Mouse (Mus musculus) CD8-positive naive resting alpha-beta T cell, adult 2 months (primary cell): Measurements from ENCODE around the gene 4930469K13Rik.
"Not testable (repeated sequence)": the region's sequence is repeated elsewhere in the genome, so short reads cannot be mapped to it uniquely, and the experiment has no call there.

Experiments used
- DNase-seq, 2 experiments: peaks; one replicate each; pipeline ENCODE4 v3.0.0; 2022; ENCODE audit warnings: low read depth in 2 of 2, low spot score in 2 of 2

The 4930469K13Rik gene

GRCm38 (mm10) chr11:34098422-34098821 is at the start of gene 4930469K13Rik:
Gene 4930469K13Rik (minus strand): TSS chr11:34098554.
- no peak for DNase-seq

- DNase-seq = no peak
Measured at GRCm38 (mm10) chr11:34146934-34147333, 48.6 kb upstream of the 4930469K13Rik start.

GRCm38 (mm10) chr11:34144421-34144820 is 46.1 kb upstream of the 4930469K13Rik start:
- DNase-seq = no peak

GRCm38 (mm10) chr11:34143984-34144383 is 45.6 kb upstream of the 4930469K13Rik start:
- DNase-seq = no peak

GRCm38 (mm10) chr11:34139296-34139695 is 40.9 kb upstream of the 4930469K13Rik start:
- no peak for DNase-seq

- no peak for DNase-seq
Measured at GRCm38 (mm10) chr11:34128412-34128811, 30.1 kb upstream of the 4930469K13Rik start.

GRCm38 (mm10) chr11:34125727-34126126 is 27.4 kb upstream of the 4930469K13Rik start:
- DNase-seq = not testable (repeated sequence)

GRCm38 (mm10) chr11:34124852-34125251 is 26.5 kb upstream of the 4930469K13Rik start:
- DNase-seq = no peak

- DNase-seq = no peak
Measured at GRCm38 (mm10) chr11:34123147-34123546, 24.8 kb upstream of the 4930469K13Rik start.

- no peak for DNase-seq
Measured at GRCm38 (mm10) chr11:34118319-34118718, 20.0 kb upstream of the 4930469K13Rik start.

- DNase-seq = no peak
Measured at GRCm38 (mm10) chr11:34117581-34117980, 19.2 kb upstream of the 4930469K13Rik start.

GRCm38 (mm10) chr11:34116572-34117135 is 18.3 kb upstream of the 4930469K13Rik start:
- DNase-seq = no peak

GRCm38 (mm10) chr11:34113760-34114159 is 15.4 kb upstream of the 4930469K13Rik start:
- no peak for DNase-seq

- DNase-seq = no peak
Measured at GRCm38 (mm10) chr11:34112781-34113380, 14.5 kb upstream of the 4930469K13Rik start.

- no peak for DNase-seq
Measured at GRCm38 (mm10) chr11:34111940-34112339, 13.6 kb upstream of the 4930469K13Rik start.

GRCm38 (mm10) chr11:34109260-34109659 is 10.9 kb upstream of the 4930469K13Rik start:
- no peak for DNase-seq

GRCm38 (mm10) chr11:34104919-34105318 is 6.6 kb upstream of the 4930469K13Rik start:
- no peak for DNase-seq

GRCm38 (mm10) chr11:34101827-34102226 is 3.5 kb upstream of the 4930469K13Rik start:
- DNase-seq = no peak

- DNase-seq = no peak
Measured at GRCm38 (mm10) chr11:34087064-34087463, 11.3 kb downstream of the 4930469K13Rik start.

- DNase-seq = no peak
Measured at GRCm38 (mm10) chr11:34086164-34086751, 12.1 kb downstream of the 4930469K13Rik start.

GRCm38 (mm10) chr11:34084639-34085038 is 13.7 kb downstream of the 4930469K13Rik start:
- DNase-seq = no peak

GRCm38 (mm10) chr11:34083795-34084194 is 14.6 kb downstream of the 4930469K13Rik start:
- DNase-seq = no peak
